Mouse (Mus musculus) midbrain, embryonic 13.5 days (tissue): ENCODE results near the gene Zfp697. TPM values are rescaled to one million over a fixed set of nuclear protein-coding genes. Genes with fewer than 3 reads are reported as not detected.
"Not testable (repeated sequence)": the region's sequence is repeated elsewhere in the genome, so short reads cannot be mapped to it uniquely, and the experiment has no call there.

Source experiments
- ATAC-seq: fragments of 200-750 bp; cut with Nextera tagmentation; 2 replicates; pipeline ENCODE4 v1.8.0; 2017; ENCODE audit warnings: mild to moderate bottlenecking, moderate TSS enrichment, moderate library complexity
- H3K27ac ChIP-seq: fragments of 300-500 bp; sonication (generic); 2 replicates; pipeline ENCODE4 v1.5.1; 2015; ENCODE audit warnings: inconsistent platforms, mild to moderate bottlenecking, moderate library complexity
- H3K27me3 ChIP-seq: fragments of 300-500 bp; sonication (generic); 2 replicates; pipeline ENCODE4 v1.6.1; 2015; ENCODE audit warnings: mild to moderate bottlenecking, inconsistent platforms
- H3K36me3 ChIP-seq: fragments of 300-500 bp; sonication (generic); 2 replicates; pipeline ENCODE4 v1.6.1; 2015; ENCODE audit warnings: mild to moderate bottlenecking, inconsistent platforms
- H3K4me1 ChIP-seq: fragments of 300-500 bp; sonication (generic); replicated peaks from 2 replicates; pipeline ENCODE4 v1.6.1; 2015; ENCODE audit warnings: inconsistent platforms
- H3K4me2 ChIP-seq: fragments of 300-500 bp; sonication (generic); replicated peaks from 2 replicates; pipeline ENCODE4 v1.6.1; 2015; ENCODE audit warnings: moderate library complexity, mild to moderate bottlenecking, inconsistent platforms
- H3K4me3 ChIP-seq: fragments of 300-500 bp; sonication (generic); replicated peaks from 2 replicates; pipeline ENCODE4 v1.5.1; 2015; ENCODE audit warnings: mild to moderate bottlenecking, inconsistent platforms
- H3K9ac ChIP-seq: fragments of 300-500 bp; sonication (generic); replicated peaks from 2 replicates; pipeline ENCODE4 v1.6.1; 2015; ENCODE audit warnings: mild to moderate bottlenecking, inconsistent platforms
- H3K9me3 ChIP-seq: fragments of 300-500 bp; sonication (generic); 2 replicates; pipeline ENCODE4 v1.6.1; 2016; ENCODE audit warnings: mild to moderate bottlenecking, inconsistent platforms
- WGBS: fragments of 180-500 bp; shearing (Covaris S2); methylation state at CpG from one replicate; pipeline ENCODE4 v1.1.7; 2015; 5-methylcytosine and 5-hydroxymethylcytosine counted together
- polyA plus RNA-seq: library from polyadenylated mRNA; unstranded; fragments of >200 nt; fragmentation: Nextera tagmentation; extraction: Ambion mirVana; gene quantifications from 2 replicates; pipeline ENCODE4 v1.2.1, GENCODE M21; 2015

The Zfp697 gene
- polyA plus RNA-seq, 1 experiment from 2014 or later, result 15.4 TPM

DNA sequence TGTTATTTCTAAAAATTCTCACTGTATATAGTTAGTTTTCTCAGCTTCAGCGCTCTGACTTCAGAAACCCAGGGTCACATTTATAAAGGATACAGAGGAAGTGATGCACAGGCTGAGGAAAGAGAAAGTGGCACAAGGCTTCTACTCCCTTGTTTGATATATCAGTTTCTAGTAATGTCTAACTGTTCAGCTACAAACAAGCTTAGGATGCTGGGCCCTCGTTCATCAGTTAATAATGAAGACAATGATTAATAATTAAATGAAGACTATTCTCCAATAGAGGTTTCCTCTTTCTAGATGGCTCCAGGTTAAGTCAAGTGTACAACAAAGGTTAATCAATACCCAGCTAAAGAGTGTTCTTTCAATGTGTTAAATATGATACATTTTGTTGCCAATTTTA lies 181.6 kb downstream of the Zfp697 start:
- H3K4me1 ChIP-seq, H3K27ac ChIP-seq, H3K36me3 ChIP-seq, H3K9ac ChIP-seq, H3K4me2 ChIP-seq, H3K27me3 ChIP-seq, H3K4me3 ChIP-seq, ATAC-seq, H3K9me3 ChIP-seq: not testable (repeated sequence)
- no CpG with 5 or more reads among the region's 2 CpGs for WGBS

DNA sequence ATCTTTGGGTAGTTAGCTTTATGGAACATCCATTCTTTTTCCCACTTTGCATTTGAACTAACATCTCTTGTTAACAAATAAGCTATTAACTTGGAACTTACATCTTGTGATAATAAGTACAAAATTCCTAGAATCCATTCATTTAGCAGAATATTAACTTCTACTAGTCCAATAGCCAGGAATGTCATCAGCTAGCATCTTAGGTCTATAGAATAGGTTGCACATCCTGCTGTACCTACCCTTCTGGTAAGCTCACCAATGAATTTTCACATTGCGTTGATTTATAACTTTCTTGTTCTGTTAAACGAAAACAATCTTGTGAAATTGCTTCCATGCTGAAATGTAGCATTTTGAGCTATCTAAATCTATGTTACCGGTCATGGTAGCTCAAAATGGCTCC lies 182.6 kb downstream of the Zfp697 start:
- ATAC-seq, H3K27me3 ChIP-seq, H3K9me3 ChIP-seq, H3K4me2 ChIP-seq, H3K4me1 ChIP-seq, H3K27ac ChIP-seq, H3K4me3 ChIP-seq, H3K36me3 ChIP-seq, H3K9ac ChIP-seq: not testable (repeated sequence)
- WGBS, result no CpG with 5 or more reads among the region's 3 CpGs

DNA sequence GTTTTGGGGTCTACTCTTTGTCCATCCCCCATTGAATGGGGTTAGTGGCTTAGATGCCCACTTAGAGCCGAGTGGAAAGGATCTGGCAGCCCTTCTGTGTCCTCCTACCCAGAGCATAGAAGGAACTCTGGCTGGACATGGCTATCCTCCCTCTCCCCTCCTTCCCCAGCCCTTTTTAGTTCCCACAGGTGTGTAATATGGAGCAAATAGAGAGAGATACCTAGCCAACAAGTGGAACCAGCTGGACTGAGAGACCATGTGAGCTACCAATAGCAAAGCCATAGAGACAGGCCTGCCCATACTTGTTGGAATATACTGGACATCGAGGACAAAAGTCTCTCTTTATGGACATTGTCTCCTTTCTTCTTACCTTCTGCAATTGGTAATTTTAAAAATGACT lies 185.5 kb downstream of the Zfp697 start:
- not testable (repeated sequence) for H3K9ac ChIP-seq, H3K36me3 ChIP-seq, H3K4me2 ChIP-seq, ATAC-seq, H3K4me1 ChIP-seq, H3K27me3 ChIP-seq, H3K9me3 ChIP-seq, H3K4me3 ChIP-seq, H3K27ac ChIP-seq
- 92% methylated on average over 2 of the region's 2 CpGs for WGBS

DNA sequence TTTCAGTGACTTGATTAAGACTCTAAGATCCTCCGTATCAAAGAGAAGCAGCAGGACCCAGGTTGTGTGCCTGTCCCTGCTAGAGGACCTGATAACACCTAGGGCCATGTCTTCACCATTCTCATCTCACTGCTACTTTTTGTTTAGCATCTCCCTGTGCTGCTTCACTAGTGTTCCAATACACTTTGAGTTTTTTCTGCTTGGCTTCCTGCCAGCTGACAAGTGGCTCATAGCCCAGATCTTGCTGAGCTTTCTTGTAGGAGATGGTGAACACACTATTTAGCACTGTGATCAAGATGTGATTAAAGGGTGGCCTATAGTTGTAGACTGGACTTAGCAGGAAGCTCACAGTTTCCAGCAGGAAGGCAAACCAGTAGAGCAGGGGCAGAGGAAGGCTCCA lies 198.8 kb downstream of the Zfp697 start:
- not testable (repeated sequence) for H3K27ac ChIP-seq, H3K4me1 ChIP-seq, ATAC-seq, H3K36me3 ChIP-seq, H3K4me3 ChIP-seq, H3K4me2 ChIP-seq, H3K9me3 ChIP-seq, H3K9ac ChIP-seq, H3K27me3 ChIP-seq
- 100% methylated on average over 1 of the region's 1 CpGs for WGBS

DNA sequence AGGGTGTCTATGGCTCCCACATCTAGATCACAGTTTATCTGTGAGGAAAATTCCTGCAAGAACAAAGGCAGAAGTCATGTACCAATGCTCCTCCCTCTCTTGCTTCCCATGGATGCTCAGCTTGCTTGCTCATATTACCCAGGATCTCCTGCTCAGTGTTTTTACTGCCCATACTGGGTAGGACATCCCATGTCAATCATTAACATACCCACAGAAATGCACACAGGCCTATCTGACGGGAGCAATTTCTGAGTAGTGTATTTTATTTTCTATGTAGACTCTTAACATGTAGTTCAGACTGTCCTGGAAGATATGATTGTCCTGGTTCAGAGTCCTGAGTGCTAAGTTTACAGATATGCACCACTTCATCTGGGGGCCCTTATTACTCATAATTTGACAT lies 199.9 kb downstream of the Zfp697 start:
- H3K27me3 ChIP-seq, H3K9ac ChIP-seq, H3K36me3 ChIP-seq: not testable (repeated sequence)

DNA sequence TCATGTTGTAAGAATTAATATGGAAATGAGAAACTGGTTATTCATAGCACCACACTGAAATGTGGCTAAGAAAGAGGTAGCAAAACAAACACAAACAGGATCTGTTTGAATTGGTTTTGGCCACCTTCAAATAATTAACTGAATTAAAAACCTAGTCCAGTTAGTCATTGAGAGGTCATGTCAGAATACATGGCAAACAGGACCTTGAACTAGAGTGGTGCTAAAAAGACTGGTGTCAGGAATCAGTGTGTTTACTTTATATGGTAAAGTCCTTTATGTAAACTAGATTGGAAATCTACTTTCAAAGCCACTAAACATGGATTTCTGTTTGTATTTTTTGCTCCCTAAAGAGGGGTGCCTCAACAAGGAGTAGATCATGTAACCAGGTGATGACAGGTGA lies 200.4 kb downstream of the Zfp697 start:
- not testable (repeated sequence) for ATAC-seq, H3K4me1 ChIP-seq, H3K36me3 ChIP-seq, H3K9ac ChIP-seq, H3K27ac ChIP-seq, H3K9me3 ChIP-seq, H3K27me3 ChIP-seq, H3K4me3 ChIP-seq, H3K4me2 ChIP-seq

More for the DNA sequence above, 199.9 kb downstream of the Zfp697 start:
- no CpG with 5 or more reads among the region's 1 CpGs for WGBS
- not testable (repeated sequence) for H3K9me3 ChIP-seq, H3K4me2 ChIP-seq, ATAC-seq, H3K27ac ChIP-seq, H3K4me3 ChIP-seq, H3K4me1 ChIP-seq

DNA sequence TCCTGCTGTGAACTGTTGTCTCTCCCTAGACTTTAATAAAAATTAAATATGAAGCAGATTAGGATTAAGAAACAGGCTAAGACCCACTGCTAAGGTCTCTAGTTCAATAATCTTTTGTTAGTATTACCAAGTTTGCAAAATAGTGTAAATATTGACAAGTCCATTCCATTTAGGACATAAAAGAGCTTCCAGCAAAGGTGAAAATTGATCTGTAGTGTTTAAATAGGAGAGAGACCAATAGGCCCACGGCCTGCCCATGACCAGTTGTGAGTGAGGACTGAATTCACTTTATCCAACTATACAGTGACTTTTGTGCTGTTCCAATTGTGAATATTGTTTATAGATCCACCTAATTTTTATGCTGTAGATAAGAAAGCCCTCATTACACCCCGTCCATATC lies 205.5 kb downstream of the Zfp697 start:
- Histone ChIP-seq H3K27me3 (no peaks in the 10 kb centered on the region), H3K36me3 (no peaks in the 10 kb centered on the region), H3K4me2 (no peak overlapping the region), H3K4me3 (no peak overlapping the region), H3K9ac (no peak overlapping the region), H3K9me3 (no peaks in the 10 kb centered on the region), H3K27ac (no peak overlapping the region), H3K4me1 (no peaks in the 10 kb centered on the region)
- WGBS, result 81% methylated on average over 2 of the region's 2 CpGs
- ATAC-seq, result no peak

DNA sequence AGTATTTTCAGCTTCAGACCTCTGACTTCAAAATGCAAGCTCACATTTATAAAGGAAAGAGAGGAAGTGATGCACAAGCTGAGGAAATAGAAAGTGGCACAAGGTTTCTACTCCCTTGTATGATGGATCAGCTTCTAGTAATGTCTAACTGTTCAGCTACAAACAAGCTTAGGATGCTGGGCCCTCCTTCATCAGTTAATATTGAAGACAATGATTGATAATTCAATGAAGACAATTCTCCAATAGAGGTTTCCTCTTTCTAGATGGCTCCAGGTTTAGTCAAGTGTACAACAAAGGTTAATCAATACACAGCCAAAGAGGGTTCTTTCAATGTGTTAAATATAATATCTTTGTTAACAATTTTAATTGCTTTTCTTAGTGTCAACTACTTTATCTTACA lies 206.4 kb downstream of the Zfp697 start, which contains the start of gene Gm10681:
Gene Gm10681 (minus strand): TSS at position 101 of the 400 bp plus-strand sequence.
- Histone ChIP-seq H3K9ac (no peak within 1 kb of the TSS), H3K4me2 (no peak within 1 kb of the TSS), H3K9me3 (no peaks in the 10 kb centered on the region), H3K4me1 (no peaks in the 10 kb centered on the region), H3K36me3 (no peaks in the 10 kb centered on the region), H3K27me3 (no peaks in the 10 kb centered on the region), H3K4me3 (no peak within 1 kb of the TSS), H3K27ac (no peak within 1 kb of the TSS)
- no peak for ATAC-seq

DNA sequence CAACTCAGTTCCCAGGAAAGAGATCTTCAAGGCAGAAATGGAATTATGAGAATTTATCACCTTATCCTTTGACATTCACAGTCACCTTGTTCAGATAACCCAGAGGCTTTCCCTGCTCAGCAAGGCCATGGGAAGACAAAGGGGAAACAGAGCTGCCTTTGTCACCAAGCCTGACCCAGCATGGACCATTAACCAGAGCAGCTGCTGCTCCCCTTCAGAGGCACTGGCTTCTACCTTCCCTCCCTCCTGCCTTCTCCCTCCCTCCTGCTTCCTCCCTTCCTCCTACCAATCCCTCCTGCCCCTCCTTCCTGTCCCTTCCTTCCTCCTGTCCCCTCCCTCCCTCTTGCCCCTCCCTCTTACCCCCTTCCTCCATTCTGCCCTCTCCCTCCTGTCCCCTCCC lies 231.3 kb downstream of the Zfp697 start:
- not testable (repeated sequence) for H3K4me2 ChIP-seq, H3K36me3 ChIP-seq, H3K4me3 ChIP-seq, H3K27me3 ChIP-seq, H3K27ac ChIP-seq, H3K9me3 ChIP-seq, ATAC-seq, H3K9ac ChIP-seq, H3K4me1 ChIP-seq

DNA sequence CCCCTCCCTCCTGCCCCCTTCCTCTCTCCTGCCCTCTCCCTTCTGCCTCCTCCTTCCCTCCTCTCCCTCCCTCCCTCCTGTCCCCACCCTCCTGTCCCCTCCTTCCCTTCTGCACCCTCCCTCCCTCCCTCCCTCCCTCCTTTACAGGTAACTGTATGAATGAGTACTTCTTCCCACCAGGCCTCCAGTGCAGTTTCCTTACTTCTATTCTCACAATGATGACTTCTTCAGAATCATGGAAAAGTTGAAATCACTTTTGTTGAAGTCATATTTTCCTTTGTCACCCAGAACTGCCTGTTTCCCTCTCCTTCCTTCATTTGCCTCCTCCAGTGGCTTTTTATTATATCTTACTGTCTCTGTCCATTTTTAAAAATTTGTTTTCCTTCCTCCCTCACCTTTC lies 231.7 kb downstream of the Zfp697 start:
- Histone ChIP-seq H3K9me3 (no peaks in the 10 kb centered on the region), H3K4me3 (no peak overlapping the region), H3K27ac (no peak overlapping the region), H3K27me3 (no peaks in the 10 kb centered on the region), H3K9ac (no peak overlapping the region), H3K4me1 (no peaks in the 10 kb centered on the region), H3K36me3 (no peaks in the 10 kb centered on the region), H3K4me2 (no peak overlapping the region)
- ATAC-seq, result no peak

DNA sequence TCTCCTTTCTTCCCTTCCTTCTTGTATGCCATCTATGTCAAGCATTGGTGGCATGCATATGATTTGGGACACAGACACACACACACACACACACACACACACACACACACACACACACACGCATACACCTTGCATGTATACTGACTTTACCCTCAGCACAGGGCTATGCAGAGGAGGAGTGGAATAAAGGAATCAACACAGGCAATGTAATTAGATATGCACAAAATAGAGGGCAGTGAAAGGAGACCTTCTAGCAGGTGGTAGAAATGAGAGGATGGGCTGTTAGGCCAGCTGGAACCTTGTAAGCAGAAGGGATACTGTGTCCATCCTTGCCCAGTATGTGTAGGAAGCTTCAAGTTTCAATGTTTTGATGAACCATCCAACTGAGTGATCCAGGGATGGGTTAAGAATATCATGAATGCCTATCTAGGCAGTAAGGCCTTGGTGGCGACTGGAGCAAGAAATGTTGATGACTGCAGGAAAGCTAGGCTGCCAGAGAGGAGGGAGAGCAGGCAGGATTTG lies 232.2 kb downstream of the Zfp697 start:
- H3K4me2 ChIP-seq, H3K4me3 ChIP-seq, H3K36me3 ChIP-seq, H3K4me1 ChIP-seq, H3K27me3 ChIP-seq, H3K27ac ChIP-seq, H3K9me3 ChIP-seq, H3K9ac ChIP-seq, ATAC-seq: not testable (repeated sequence)
- 74% methylated on average over 2 of the region's 2 CpGs for WGBS

DNA sequence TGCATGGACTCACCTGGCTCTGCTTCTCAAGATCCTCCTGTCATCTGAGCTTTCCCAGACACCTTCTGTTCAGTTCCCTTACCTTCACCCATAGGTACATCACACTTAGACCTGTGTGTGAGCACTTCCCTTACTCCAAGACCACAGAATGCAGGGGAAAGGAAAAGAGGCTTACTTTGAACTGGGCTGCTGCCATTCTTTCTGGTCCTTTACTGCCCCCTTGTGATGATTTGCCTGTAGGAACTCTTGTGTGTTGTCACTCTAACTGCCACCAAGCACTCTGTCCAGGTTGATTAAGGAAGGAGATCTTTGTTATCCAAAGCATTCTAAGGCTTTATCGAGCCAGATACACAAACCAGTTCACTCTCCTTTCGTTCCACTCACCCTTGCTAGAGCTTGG lies 234.0 kb downstream of the Zfp697 start:
- H3K9me3 ChIP-seq, H3K4me3 ChIP-seq, H3K27ac ChIP-seq, H3K36me3 ChIP-seq, H3K4me2 ChIP-seq, H3K4me1 ChIP-seq, H3K27me3 ChIP-seq, H3K9ac ChIP-seq, ATAC-seq: not testable (repeated sequence)
- 20% methylated on average over 2 of the region's 2 CpGs for WGBS

DNA sequence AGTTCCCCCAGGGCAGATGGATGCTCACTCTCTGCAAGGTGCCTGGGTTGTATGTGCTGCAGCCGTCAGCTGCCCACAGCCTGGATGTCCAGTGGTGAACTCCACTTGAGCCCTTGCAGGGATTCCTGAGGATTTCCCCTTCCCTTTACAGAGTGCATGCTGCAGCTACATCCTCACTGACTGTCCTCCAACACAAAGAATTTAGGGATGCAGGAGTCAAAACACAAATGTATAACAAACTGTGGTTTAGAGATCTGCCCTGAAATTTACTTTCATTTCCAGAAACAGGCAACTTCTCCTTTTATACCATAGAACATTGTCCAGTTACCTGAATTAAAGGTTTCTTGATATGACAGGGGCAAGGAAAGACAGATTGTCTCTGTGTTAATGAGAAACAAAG lies 234.5 kb downstream of the Zfp697 start:
- not testable (repeated sequence) for H3K27ac ChIP-seq, H3K9me3 ChIP-seq, H3K27me3 ChIP-seq, H3K4me3 ChIP-seq, H3K4me2 ChIP-seq, ATAC-seq, H3K9ac ChIP-seq, H3K36me3 ChIP-seq, H3K4me1 ChIP-seq
- WGBS, result 80% methylated on average over 1 of the region's 1 CpGs
